Mouse (Mus musculus) urinary bladder, postnatal 4 days (tissue): ENCODE data around the gene Dnajc12.
"Not testable (repeated sequence)": the region's sequence is repeated elsewhere in the genome, so short reads cannot be mapped to it uniquely, and the experiment has no call there.

Source experiments
- DNase-seq, 2 experiments: peaks; one replicate each; pipeline ENCODE4 v3.0.0; 2021 to 2022; ENCODE audit warnings: low spot score in 2 of 2

The Dnajc12 gene

GRCm38 (mm10) chr10:63386444-63386843 lies 4.2 kb downstream of the Dnajc12 start:
- peak; percentile 71 to 78 for DNase-seq

GRCm38 (mm10) chr10:63386991-63387390 lies 4.7 kb downstream of the Dnajc12 start:
- DNase-seq: no peak

- DNase-seq: no peak
These were observed 6.7 kb downstream of the Dnajc12 start for GRCm38 (mm10) chr10:63388948-63389347.

- DNase-seq: no peak
These were observed 14.7 kb downstream of the Dnajc12 start for GRCm38 (mm10) chr10:63396963-63397362.

GRCm38 (mm10) chr10:63402731-63403504 lies 20.7 kb downstream of the Dnajc12 start:
- no peak for DNase-seq

GRCm38 (mm10) chr10:63403636-63404035 lies 21.4 kb downstream of the Dnajc12 start:
- no peak for DNase-seq

- DNase-seq: no peak
These were observed 28.1 kb downstream of the Dnajc12 start for GRCm38 (mm10) chr10:63410162-63410956.

- DNase-seq: not testable (repeated sequence)
These were observed 29.4 kb downstream of the Dnajc12 start for GRCm38 (mm10) chr10:63411674-63412073.

GRCm38 (mm10) chr10:63412756-63413155 lies 30.5 kb downstream of the Dnajc12 start:
- no peak for DNase-seq

- DNase-seq: no peak
These were observed 33.0 kb downstream of the Dnajc12 start for GRCm38 (mm10) chr10:63415287-63415686.

GRCm38 (mm10) chr10:63415850-63416249 lies 33.6 kb downstream of the Dnajc12 start:
- no peak for DNase-seq

- no peak for DNase-seq
These were observed 34.8 kb downstream of the Dnajc12 start for GRCm38 (mm10) chr10:63417061-63417460.

GRCm38 (mm10) chr10:63421739-63422735 lies 39.8 kb downstream of the Dnajc12 start, which contains the start of gene Gm7075:
Gene Gm7075, minus strand, starts transcription at chr10:63421789.
- peak in 1 of 2 experiments; percentile 69 for DNase-seq

GRCm38 (mm10) chr10:63422736-63422992 lies 40.4 kb downstream of the Dnajc12 start:
- no peak for DNase-seq

- DNase-seq: no peak
These were observed 41.6 kb downstream of the Dnajc12 start for GRCm38 (mm10) chr10:63423591-63424474.

GRCm38 (mm10) chr10:63424475-63424814 lies 42.2 kb downstream of the Dnajc12 start:
- no peak for DNase-seq

- DNase-seq: no peak
These were observed 44.9 kb downstream of the Dnajc12 start for GRCm38 (mm10) chr10:63427146-63427545.

GRCm38 (mm10) chr10:63428243-63429022 lies 46.2 kb downstream of the Dnajc12 start:
- DNase-seq: no peak

GRCm38 (mm10) chr10:63429023-63429340 lies 46.7 kb downstream of the Dnajc12 start:
- DNase-seq: no peak

- DNase-seq: peak; percentile 100
These were observed 47.1 kb downstream of the Dnajc12 start for GRCm38 (mm10) chr10:63429380-63429779.
